Mouse (Mus musculus) forebrain, postnatal 0 days (tissue): ENCODE measurements around the gene Nptx2. TPM values are rescaled to one million over a fixed set of nuclear protein-coding genes. Genes with fewer than 3 reads are reported as not detected.

ENCODE experiments used
- ATAC-seq: fragments of 200-750 bp; cut with Nextera tagmentation; 2 replicates; pipeline ENCODE4 v1.8.0; 2017; ENCODE audit warnings: mild to moderate bottlenecking, moderate library complexity
- DNase-seq: peaks from one replicate; pipeline ENCODE4 v3.0.0-alpha.2; 2015
- H3K27ac ChIP-seq: fragments of 300-500 bp; sonication (generic); 2 replicates; pipeline ENCODE4 v1.5.1; 2014; ENCODE audit warnings: low read depth, mild to moderate bottlenecking, antibody characterized with exemption, low read length, moderate library complexity, mixed read lengths
- H3K27me3 ChIP-seq: fragments of 300-500 bp; sonication (generic); 2 replicates; pipeline ENCODE4 v1.6.1; 2014; ENCODE audit warnings: mild to moderate bottlenecking, low read length, mixed read lengths; ENCODE audit not compliant: insufficient read depth
- H3K36me3 ChIP-seq: fragments of 300-500 bp; sonication (generic); 2 replicates; pipeline ENCODE4 v1.6.1; 2014; ENCODE audit warnings: mild to moderate bottlenecking, moderate library complexity; ENCODE audit not compliant: insufficient read depth
- H3K4me1 ChIP-seq: fragments of 300-500 bp; sonication (generic); 2 replicates; pipeline ENCODE4 v1.6.1; 2014; ENCODE audit warnings: antibody characterized with exemption; ENCODE audit not compliant: insufficient read depth
- H3K4me2 ChIP-seq: fragments of 300-500 bp; sonication (generic); 2 replicates; pipeline ENCODE4 v1.6.1; 2014; ENCODE audit warnings: low read depth, mild to moderate bottlenecking, moderate library complexity
- H3K4me3 ChIP-seq: fragments of 300-500 bp; sonication (generic); 2 replicates; pipeline ENCODE4 v1.5.1; 2014; ENCODE audit warnings: low read depth, low read length, mixed read lengths
- H3K9ac ChIP-seq: fragments of 300-500 bp; sonication (generic); 2 replicates; pipeline ENCODE4 v1.6.1; 2014; ENCODE audit warnings: mild to moderate bottlenecking
- H3K9me3 ChIP-seq: fragments of 300-500 bp; sonication (generic); 2 replicates; pipeline ENCODE4 v1.6.1; 2016; ENCODE audit warnings: low read length
- CTCF ChIP-seq: sonication (generic); IDR thresholded peaks from 2 replicates; pipeline ENCODE4 v1.5.1; 2016; ENCODE audit warnings: antibody characterized with exemption, control low read depth, low read depth
- WGBS: fragments of 180-500 bp; shearing (Covaris S2); extraction: QIAGEN DNeasy Blood & Tissue Kit; methylation state at CpG from one replicate; pipeline ENCODE4 v1.1.7; 2014; 5-methylcytosine and 5-hydroxymethylcytosine counted together
- polyA plus RNA-seq: library from polyadenylated mRNA; unstranded; fragments of >200 nt; fragmentation: Nextera tagmentation; extraction: Ambion mirVana; gene quantifications from 2 replicates; pipeline ENCODE4 v1.2.1, GENCODE M21; 2015
- total RNA-seq: library from RNA; depleted of rRNA; stranded (reverse); fragments of >200 nt; gene quantifications from 2 replicates; pipeline ENCODE4 v1.2.3, GENCODE M21; 2014; rRNA removed

Nptx2 gene
- total RNA-seq (22.5 and 33.1 TPM in 2 replicates), polyA plus RNA-seq (5.1 and 6.9 TPM in 2 replicates)

DNA sequence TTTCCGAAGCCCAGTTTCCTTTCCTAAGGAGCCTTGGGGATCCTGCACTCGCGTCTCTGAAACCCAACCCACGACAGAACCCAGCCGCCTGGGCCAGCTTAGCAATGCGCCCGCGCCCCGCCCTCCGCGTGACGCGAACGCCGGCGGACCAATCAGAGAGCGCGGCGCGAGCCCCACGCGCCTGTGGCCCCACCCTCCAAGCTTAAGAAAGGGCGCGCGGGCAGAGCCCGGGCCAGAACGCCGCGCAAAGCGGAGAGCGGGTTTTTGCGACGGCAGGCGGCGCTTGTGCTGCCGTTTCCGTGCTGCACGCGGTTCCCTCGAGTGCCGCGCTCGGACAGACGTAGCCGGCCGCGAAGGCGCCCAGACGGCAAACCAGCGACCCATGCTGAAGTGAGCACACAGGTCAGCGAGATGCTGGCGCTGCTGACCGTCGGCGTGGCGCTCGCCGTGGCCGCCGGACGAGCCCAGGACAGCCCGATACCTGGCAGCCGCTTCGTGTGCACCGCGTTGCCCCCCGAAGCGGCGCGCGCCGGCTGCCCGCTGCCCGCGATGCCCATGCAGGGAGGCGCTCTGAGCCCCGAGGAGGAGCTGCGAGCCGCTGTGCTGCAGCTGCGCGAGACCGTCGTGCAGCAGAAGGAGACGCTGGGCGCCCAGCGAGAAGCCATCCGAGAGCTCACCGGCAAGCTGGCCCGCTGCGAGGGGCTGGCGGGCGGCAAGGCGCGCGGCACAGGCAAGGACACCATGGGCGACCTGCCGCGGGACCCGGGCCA lies at the start of gene Nptx2:
Gene Nptx2 (plus strand): TSS at position 250 of the 770 bp plus-strand sequence.
- H3K4me1 ChIP-seq, result no peaks in the 10 kb centered on the region
- WGBS, result 2% methylated on average over 99 of the region's 99 CpGs
- ATAC-seq (peak; percentile 97), DNase-seq (peak; percentile 96)
- peak within 1 kb of the TSS; percentile 40 for H3K4me3 ChIP-seq
- H3K27ac ChIP-seq, result no peak within 1 kb of the TSS
- no peaks in the 10 kb centered on the region for H3K9me3 ChIP-seq
- H3K27me3 ChIP-seq, result peaks cover 15% of the 10 kb centered on the region
- no peaks in the 10 kb centered on the region for H3K36me3 ChIP-seq
- peak; percentile 65 for TF ChIP-seq CTCF
- H3K4me2 ChIP-seq, result peak within 1 kb of the TSS; percentile 64
- H3K9ac ChIP-seq, result peak within 1 kb of the TSS; percentile 44

DNA sequence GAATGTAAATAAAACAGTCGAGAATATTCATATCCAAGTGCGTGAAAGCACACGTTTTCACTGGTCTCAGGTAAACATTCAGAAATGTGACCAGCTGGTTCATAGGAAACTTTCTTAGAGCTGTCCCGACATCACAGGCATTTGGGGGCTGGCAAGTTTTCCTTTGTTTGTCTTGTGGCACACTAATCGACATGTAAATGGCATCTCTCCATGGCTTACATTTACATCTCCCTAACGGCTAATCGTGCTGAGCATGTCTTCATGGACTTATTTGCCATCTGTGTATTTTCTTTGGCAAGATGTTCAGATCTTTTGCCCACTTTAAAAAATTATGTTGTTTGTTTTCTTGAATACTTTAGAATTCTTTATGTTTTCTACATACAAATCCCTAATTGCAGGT lies 49.2 kb upstream of the Nptx2 start:
- 46% methylated on average over 7 of the region's 7 CpGs for WGBS
- no peak for TF ChIP-seq CTCF
- H3K4me1 ChIP-seq, result no peaks in the 10 kb centered on the region
- no peak overlapping the region for H3K4me3 ChIP-seq
- ATAC-seq (no peak), DNase-seq (peak; percentile 41)
- H3K27ac ChIP-seq, result no peak overlapping the region
- H3K9me3 ChIP-seq, result 0 out of 2 replicates have a peak, but pooled peaks cover 4% of the 10 kb centered on the region
- no peaks in the 10 kb centered on the region for H3K27me3 ChIP-seq
- no peak overlapping the region for H3K9ac ChIP-seq
- no peaks in the 10 kb centered on the region for H3K36me3 ChIP-seq
- no peak overlapping the region for H3K4me2 ChIP-seq

DNA sequence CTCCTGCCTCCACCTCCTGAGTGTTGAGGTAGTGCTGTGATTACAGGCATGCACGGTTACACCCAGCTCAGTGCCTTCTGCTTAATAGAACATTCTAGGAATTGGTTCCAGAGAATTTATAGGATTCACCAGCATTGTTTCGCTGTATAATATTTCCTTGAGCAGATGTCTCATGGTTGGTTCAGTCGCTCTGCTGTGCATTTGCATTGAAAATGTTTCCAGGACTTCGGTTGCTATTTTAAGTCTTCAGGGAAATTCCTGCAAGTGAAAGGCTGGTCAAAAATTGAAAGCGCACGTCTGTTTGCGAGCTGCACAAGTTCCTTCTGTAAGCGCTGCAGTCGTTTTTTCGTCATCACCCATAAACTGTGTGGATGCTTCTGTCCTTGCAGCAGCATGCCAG lies 41.5 kb upstream of the Nptx2 start:
- 73% methylated on average over 10 of the region's 10 CpGs for WGBS

DNA sequence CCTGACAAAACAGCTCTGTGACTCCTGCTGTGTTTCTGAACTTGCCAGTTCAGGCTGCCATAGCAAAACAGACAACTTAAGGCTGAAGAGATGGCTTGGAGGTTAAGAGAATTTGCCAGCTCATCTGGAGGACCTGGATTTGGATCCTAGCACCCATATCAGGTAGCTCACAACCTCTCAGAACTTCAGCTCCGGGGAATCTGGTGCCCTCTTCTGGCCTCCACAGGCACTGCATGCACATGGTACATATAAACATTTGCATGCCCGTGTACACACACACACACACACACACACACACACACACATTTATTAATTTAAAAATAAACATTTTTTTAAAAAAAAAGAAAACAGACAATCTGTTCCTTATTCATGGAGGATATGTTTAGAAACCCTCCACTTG lies 40.0 kb upstream of the Nptx2 start:
- Histone ChIP-seq H3K4me3 (no peak overlapping the region), H3K27me3 (no peaks in the 10 kb centered on the region), H3K9me3 (no peaks in the 10 kb centered on the region), H3K4me2 (no peak overlapping the region), H3K4me1 (no peaks in the 10 kb centered on the region), H3K9ac (no peak overlapping the region), H3K27ac (no peak overlapping the region), H3K36me3 (no peaks in the 10 kb centered on the region)
- no peak for ATAC-seq
- DNase-seq, result no peak
- TF ChIP-seq CTCF, result no peak
- WGBS, result 90% methylated on average over 2 of the region's 2 CpGs

More for the DNA sequence above, 41.5 kb upstream of the Nptx2 start:
- H3K4me1 ChIP-seq, result no peaks in the 10 kb centered on the region
- no peaks in the 10 kb centered on the region for H3K36me3 ChIP-seq
- DNase-seq (peak; percentile 49), ATAC-seq (peak; percentile 40)
- H3K9me3 ChIP-seq, result no peaks in the 10 kb centered on the region
- no peak overlapping the region for H3K4me3 ChIP-seq
- TF ChIP-seq CTCF, result no peak
- H3K27ac ChIP-seq, result no peak overlapping the region
- no peak overlapping the region for H3K9ac ChIP-seq
- no peak overlapping the region for H3K4me2 ChIP-seq
- no peaks in the 10 kb centered on the region for H3K27me3 ChIP-seq

DNA sequence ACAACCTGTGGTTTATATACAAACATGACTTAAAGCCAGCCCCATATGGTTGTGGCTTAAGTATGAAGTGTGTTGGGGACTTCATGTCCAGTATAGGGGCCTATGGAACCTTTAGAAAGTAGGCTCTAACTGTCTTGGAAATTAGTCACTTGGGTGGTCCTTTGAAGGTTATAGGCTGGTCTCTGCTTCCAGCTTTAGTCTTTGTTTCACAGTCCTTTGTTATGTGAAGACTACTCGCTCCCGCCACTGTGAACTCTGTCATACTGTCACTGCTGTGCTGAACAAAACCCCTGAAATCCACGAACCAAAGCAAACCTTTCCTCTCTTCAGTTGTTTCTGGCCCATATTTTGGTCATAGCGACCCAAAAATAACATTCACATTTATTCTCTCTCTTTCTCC lies 39.5 kb upstream of the Nptx2 start:
- DNase-seq (no peak), ATAC-seq (no peak)
- no peak overlapping the region for H3K4me2 ChIP-seq
- no peaks in the 10 kb centered on the region for H3K36me3 ChIP-seq
- H3K27me3 ChIP-seq, result no peaks in the 10 kb centered on the region
- no peak overlapping the region for H3K4me3 ChIP-seq
- no peak for TF ChIP-seq CTCF
- no peak overlapping the region for H3K9ac ChIP-seq
- WGBS, result 59% methylated on average over 4 of the region's 4 CpGs
- no peaks in the 10 kb centered on the region for H3K9me3 ChIP-seq
- no peaks in the 10 kb centered on the region for H3K4me1 ChIP-seq
- H3K27ac ChIP-seq, result no peak overlapping the region

DNA sequence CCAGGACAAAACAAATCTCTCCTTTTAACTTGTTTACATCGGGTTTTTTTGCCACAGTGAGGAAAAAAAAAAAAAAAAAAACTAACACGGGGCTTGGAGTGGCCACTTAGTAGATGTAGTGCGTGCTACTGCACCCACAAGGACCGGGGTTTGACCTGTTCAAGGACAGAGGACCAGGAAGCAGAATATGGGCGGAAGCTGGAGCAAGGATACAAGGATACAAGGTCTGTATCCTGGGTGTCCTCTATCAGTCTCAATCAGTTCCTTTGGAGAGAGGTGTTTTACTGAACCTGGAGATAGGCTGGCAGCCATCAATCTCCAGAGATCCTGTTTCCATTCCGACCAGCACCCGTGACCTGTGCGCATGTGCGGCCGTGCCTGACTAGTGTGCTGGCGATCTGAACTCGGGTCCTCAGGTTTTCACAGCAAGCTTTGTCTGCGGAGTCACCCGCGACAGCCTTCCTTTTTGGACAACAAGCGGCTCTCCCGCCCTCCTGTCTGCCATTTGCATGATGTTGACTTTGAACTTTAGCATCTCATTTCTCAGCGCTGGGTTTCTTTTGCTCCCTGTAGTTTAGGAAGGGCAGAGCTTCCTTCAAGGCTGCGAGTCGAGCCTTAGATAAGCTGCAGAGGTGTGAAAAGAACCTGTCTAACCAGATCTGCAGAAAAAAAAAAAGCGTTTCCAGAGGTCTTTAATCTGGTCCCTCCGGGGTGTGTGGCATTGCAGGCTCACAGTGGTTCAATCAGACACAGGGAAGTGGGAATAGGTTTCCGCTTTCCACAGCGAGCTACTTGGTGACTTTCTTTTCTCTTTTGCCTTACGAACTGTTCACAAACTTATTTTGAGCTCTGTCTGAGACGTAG lies 38.8 kb upstream of the Nptx2 start:
- H3K4me3 ChIP-seq, result no peak overlapping the region
- H3K4me1 ChIP-seq, result no peaks in the 10 kb centered on the region
- H3K9me3 ChIP-seq, result no peaks in the 10 kb centered on the region
- no peak overlapping the region for H3K27ac ChIP-seq
- H3K27me3 ChIP-seq, result no peaks in the 10 kb centered on the region
- no peak for TF ChIP-seq CTCF
- H3K9ac ChIP-seq, result no peak overlapping the region
- 48% methylated on average over 26 of the region's 26 CpGs for WGBS
- no peak for DNase-seq
- ATAC-seq, result no peak
- no peaks in the 10 kb centered on the region for H3K36me3 ChIP-seq
- H3K4me2 ChIP-seq, result no peak overlapping the region

DNA sequence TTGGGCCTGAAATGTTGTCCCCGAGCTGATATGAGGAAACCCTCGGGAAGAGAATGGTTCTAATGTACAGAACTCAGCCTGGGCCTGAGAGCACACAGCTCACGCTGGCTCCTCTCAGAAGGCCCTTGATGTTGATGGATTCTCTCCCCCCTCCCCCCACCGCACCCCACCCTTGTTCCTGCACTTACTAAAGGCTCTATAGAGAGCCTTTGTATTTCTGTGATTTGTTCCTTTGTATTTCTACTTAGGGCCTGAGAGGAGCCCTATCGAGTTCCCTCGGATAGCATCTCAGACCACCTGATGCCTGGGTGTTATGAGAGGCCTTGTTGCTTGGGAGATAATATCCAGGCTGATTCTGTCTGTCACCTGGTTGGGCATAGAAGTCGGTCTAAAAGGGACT lies 36.3 kb upstream of the Nptx2 start:
- 10% methylated on average over 7 of the region's 7 CpGs for WGBS
- H3K4me3 ChIP-seq, result no peak overlapping the region
- DNase-seq, result no peak

More for the DNA sequence above, 36.3 kb upstream of the Nptx2 start:
- Histone ChIP-seq H3K9ac (no peak overlapping the region), H3K27me3 (no peaks in the 10 kb centered on the region), H3K36me3 (no peaks in the 10 kb centered on the region), H3K27ac (no peak overlapping the region), H3K4me1 (no peaks in the 10 kb centered on the region), H3K9me3 (no peaks in the 10 kb centered on the region), H3K4me2 (no peak overlapping the region)
- TF ChIP-seq CTCF, result no peak
- no peak for ATAC-seq
